Mouse (Mus musculus) sigmoid colon, adult 10 weeks (tissue): ENCODE results near the gene Osgepl1. TPM values are rescaled to one million over a fixed set of nuclear protein-coding genes. Genes with fewer than 3 reads are reported as not detected.

ENCODE experiments used
- polyA plus RNA-seq: library from polyadenylated mRNA; stranded (reverse); fragments of 350-450 nt; fragmentation: Illumina TruSeq; extraction: RNeasy Lipid Tissue Mini Kit (QIAGEN cat#74804); gene quantifications from one replicate; pipeline ENCODE4 v1.2.3, GENCODE M21; 2014; ENCODE audit warnings: low read depth, low replicate concordance

The Osgepl1 gene
- polyA plus RNA-seq: 41.1 TPM

DNA sequence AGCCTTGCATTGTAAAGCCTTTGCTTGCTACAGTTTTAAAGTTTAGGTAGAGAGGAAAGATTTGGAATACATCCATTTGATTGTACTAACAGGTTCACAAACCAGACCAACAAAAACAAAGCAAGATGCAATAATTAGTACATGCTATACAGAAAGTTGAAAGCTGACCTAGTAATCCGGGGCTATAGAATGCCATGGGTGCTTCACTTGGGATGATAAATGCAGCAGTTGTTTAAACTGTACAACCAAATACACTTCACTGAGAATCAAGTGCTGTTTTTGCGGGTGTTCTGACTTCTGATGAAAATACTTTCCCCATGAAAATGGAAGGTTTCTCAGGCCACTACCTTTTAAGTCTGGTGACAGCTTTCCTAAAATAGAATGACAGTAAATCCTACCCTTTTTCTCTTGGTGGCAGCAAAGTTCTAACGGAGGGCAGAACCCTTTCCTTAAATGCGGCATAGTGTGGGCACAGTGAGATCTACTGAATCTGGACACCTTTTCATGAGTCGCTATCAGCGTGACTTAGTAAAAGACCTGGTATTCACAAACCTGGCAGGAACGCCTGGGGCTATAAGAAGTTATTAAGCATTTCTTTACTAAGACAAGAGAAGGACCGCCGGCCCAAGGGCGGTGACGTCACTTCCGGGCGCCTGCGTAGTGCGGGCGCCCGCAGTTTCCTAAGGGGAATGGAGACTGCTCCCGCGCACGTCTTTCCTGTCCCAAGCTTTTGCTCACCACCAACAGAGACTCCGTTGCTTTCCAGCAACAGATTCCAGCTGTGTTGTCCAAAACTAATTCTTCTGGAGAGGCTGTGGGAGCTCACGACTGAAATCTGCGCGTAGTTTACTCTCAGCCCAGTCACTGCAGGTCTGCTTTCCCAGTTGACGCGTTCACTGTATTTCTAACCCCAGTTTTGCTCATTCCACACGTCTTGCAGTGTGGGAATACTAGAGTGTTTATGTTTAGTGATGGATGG, at the start of gene Osgepl1:
Osgepl1 (plus strand) TSS at position 636 of the 979 bp plus-strand sequence.

DNA sequence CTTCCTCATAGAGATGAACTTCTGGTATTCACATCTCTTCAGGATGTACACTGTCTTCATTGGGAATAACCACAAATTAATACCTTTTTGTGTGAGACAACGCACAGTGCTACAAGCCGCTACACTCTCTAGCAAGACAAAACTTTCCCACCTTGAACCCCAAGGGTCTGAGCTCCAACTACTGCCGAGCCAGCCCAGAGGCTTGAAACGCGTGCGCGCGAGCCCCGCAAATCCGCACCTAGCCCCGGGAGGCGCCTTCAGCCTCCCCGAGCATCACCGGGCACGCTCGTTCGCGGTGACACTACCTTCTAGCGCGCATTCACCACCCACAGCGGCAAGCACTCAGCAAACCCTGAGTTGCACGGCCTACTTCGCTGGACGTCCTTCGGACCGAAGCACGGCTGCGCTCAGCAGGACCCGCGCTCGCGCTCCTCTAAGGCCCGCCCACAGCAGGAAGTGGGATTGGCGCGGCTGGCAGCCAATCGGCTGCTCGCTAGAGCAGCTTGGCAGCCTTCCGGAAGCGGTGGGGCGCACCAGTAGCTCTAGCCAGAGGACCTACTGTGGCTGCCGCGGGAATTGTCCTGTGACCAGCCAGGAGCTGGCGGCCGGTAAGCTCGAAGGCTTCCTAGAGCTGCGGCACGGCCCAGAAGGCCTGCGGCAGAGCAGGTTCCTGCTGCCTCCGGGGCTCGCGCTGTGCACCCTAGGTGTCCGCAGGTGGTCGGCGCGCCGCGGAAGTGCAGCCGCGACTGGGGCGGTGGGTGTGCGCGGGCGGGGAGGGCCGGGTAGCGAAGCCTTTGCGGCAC, 16.6 kb upstream of the Osgepl1 start, which contains the start of the genes Pms1, Ormdl1 and Gm28778:
Pms1 (minus strand) TSS at position 438 of the 803 bp plus-strand sequence.
Ormdl1 (plus strand) TSS at position 515 of the 803 bp plus-strand sequence.
Gm28778 (plus strand) TSS at position 531 of the 803 bp plus-strand sequence.

DNA sequence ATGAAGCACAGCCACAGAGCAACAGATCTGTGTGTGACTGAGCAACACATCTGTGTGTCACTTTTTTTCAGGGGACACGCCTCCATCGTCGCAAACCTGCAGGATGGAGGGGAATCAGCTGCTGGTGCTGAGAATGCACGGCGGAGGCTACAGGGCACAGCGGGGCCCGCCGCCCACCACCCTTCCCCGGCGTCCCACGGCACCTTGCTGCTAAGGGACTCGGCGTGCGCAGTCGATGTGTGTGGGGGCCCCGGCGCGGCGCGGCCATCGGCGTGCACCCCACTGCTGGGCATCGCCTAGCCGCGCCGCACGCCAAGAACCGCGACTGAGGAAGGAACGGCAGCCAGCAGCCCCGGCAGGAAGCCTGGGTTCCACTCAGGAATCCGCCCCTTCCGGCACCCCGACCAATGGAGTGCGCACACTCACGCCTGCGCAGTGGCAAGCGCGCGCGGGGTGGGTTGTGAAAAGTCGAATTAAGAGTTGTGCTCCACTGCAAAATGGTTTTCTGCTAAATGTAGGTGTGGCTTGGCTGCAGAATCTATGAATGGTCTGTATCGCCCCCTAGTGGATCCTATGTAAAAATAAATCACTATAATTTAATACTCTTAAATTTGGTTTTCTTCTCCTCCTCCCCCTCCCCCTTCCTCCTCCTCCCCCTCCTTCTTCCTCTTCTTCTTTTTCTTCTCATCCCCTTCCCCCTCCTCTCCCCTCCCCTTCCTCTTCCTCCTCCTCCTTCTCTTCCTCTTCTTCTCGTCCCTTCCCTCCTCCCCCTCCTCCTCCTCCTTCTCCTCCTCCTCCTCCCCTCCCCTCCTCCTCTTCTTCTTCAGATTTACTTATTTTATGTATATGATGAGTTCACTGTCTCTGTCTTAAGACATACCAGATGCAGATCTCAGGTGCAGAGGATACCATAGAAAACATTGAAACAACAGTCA, 39.2 kb downstream of the Osgepl1 start, which contains the start of the genes Asdurf, Gm28551 and Asnsd1:
Asdurf (minus strand) TSS at position 293 of the 935 bp plus-strand sequence.
Gm28551 (minus strand) TSS at position 341 of the 935 bp plus-strand sequence.
Asnsd1 (minus strand) TSS at position 426 of the 935 bp plus-strand sequence.

Other genes with a start within 250 kb of the Osgepl1 start
- gene 1700019A02Rik, start 126.0 kb upstream of the Osgepl1 start, polyA plus RNA-seq: not detected
- 9.5 TPM for gene Pms1, start 16.6 kb upstream of the Osgepl1 start, polyA plus RNA-seq
- gene Ormdl1, start 16.5 kb upstream of the Osgepl1 start, polyA plus RNA-seq: 83.0 TPM
- not detected for gene Gm28778, start 16.5 kb upstream of the Osgepl1 start, polyA plus RNA-seq
- gene Asdurf, start 39.0 kb downstream of the Osgepl1 start, polyA plus RNA-seq: 209 TPM
- gene Gm28551, start 39.0 kb downstream of the Osgepl1 start, polyA plus RNA-seq: not detected
- 95.0 TPM for gene Asnsd1, start 39.1 kb downstream of the Osgepl1 start, polyA plus RNA-seq